10 mouse cellular contexts compared by ENCODE assay signal in genomic region chr2:25482969-25483368, GRCm38 (mm10). TPM values are rescaled to one million over a fixed set of nuclear protein-coding genes. Genes with fewer than 3 reads are reported as not detected.
DNase-seq lines count a peak whose midpoint lies in the region; ATAC-seq lines count a peak whose summit lies in the region.
"Had no signal": no experiment of that assay in that cellular context is flagged by ENCODE, and none has a peak within 500 bp of the region (broad histone marks: within the 10 kb centered on the region; RNA-seq: fewer than 3 reads in every experiment).

No protein-coding gene starts in this region.

- no peak overlapping the region for H3K9ac ChIP-seq in neural tube, embryonic 15.5 days (replicated peaks)
- no peak overlapping the region for H3K9ac ChIP-seq in embryonic facial prominence, embryonic 14.5 days (ENCODE audit: low read depth, low read length)
- H3K9ac ChIP-seq in neural tube, embryonic 11.5 days (ENCODE audit: low read length), result no peak overlapping the region
- no peak overlapping the region for H3K9ac ChIP-seq in forebrain, embryonic 12.5 days
- H3K9ac ChIP-seq: midbrain, embryonic 12.5 days had no signal

- intact Hi-C loops in left cerebral cortex, postnatal 14 days (cut with DNase I), result no loop called here

- H3K27me3 ChIP-seq in neural tube, embryonic 15.5 days (replicated peaks), result no peaks in the 10 kb centered on the region
- H3K27me3 ChIP-seq in embryonic facial prominence, embryonic 14.5 days (replicated peaks; ENCODE audit: control insufficient read depth, insufficient read depth, low read length), result no peaks in the 10 kb centered on the region
- H3K27me3 ChIP-seq in neural tube, embryonic 11.5 days (ENCODE audit: control insufficient read depth, insufficient read depth, low read length), result no peaks in the 10 kb centered on the region
- H3K27me3 ChIP-seq in forebrain, embryonic 12.5 days, result peaks cover 12% of the 10 kb centered on the region; the same call in 1 of the 2 replicates
- H3K27me3 ChIP-seq: midbrain, embryonic 12.5 days had no signal

- H3K9me3 ChIP-seq in neural tube, embryonic 15.5 days (replicated peaks), result no peaks in the 10 kb centered on the region
- no peaks in the 10 kb centered on the region for H3K9me3 ChIP-seq in embryonic facial prominence, embryonic 14.5 days (ENCODE audit: control insufficient read depth, low read length)
- no peaks in the 10 kb centered on the region for H3K9me3 ChIP-seq in neural tube, embryonic 11.5 days (ENCODE audit: control insufficient read depth, low read length)
- H3K9me3 ChIP-seq in forebrain, embryonic 12.5 days, result no peaks in the 10 kb centered on the region
- H3K9me3 ChIP-seq: midbrain, embryonic 12.5 days had no signal

- H3K36me3 ChIP-seq in neural tube, embryonic 15.5 days, result no peaks in the 10 kb centered on the region
- no peaks in the 10 kb centered on the region for H3K36me3 ChIP-seq in embryonic facial prominence, embryonic 14.5 days (ENCODE audit: control insufficient read depth, insufficient read depth, low read length)
- H3K36me3 ChIP-seq in neural tube, embryonic 11.5 days (ENCODE audit: control insufficient read depth, insufficient read depth, low read length), result no peaks in the 10 kb centered on the region
- no peaks in the 10 kb centered on the region for H3K36me3 ChIP-seq in forebrain, embryonic 12.5 days (replicated peaks)
- H3K36me3 ChIP-seq: midbrain, embryonic 12.5 days had no signal

- no peak overlapping the region for H3K27ac ChIP-seq in neural tube, embryonic 15.5 days (replicated peaks)
- H3K27ac ChIP-seq in embryonic facial prominence, embryonic 14.5 days (replicated peaks; ENCODE audit: low read depth, low read length), result no peak overlapping the region
- no peak overlapping the region for H3K27ac ChIP-seq in neural tube, embryonic 11.5 days (ENCODE audit: low read depth, low read length)
- no peak overlapping the region for H3K27ac ChIP-seq in forebrain, embryonic 12.5 days
- H3K27ac ChIP-seq: midbrain, embryonic 12.5 days had no signal

- ATAC-seq in neural tube, embryonic 15.5 days (ENCODE audit: low FRiP score), result no peak
- ATAC-seq in embryonic facial prominence, embryonic 14.5 days (ENCODE audit: low read depth), result no peak
- no peak for ATAC-seq in neural tube, embryonic 11.5 days (ENCODE audit: insufficient read depth, low FRiP score, low TSS enrichment)
- ATAC-seq in forebrain, embryonic 12.5 days (ENCODE audit: low FRiP score), result no peak

- no peak overlapping the region for H3K4me3 ChIP-seq in neural tube, embryonic 15.5 days (replicated peaks)
- H3K4me3 ChIP-seq in embryonic facial prominence, embryonic 14.5 days (ENCODE audit: low read depth, low read length), result no peak overlapping the region
- no peak overlapping the region for H3K4me3 ChIP-seq in neural tube, embryonic 11.5 days (ENCODE audit: low read depth, low read length)
- H3K4me3 ChIP-seq in forebrain, embryonic 12.5 days (replicated peaks), result no peak overlapping the region
- H3K4me3 ChIP-seq: midbrain, embryonic 12.5 days had no signal

- DNase-seq in adrenal gland, postnatal 25 days, result peak; percentile 48
- no peak for DNase-seq in adrenal gland, postnatal 4 days (ENCODE audit: low spot score in 2 of 2)
- DNase-seq in neural tube, embryonic 10.5 days (ENCODE audit: extremely low spot score, low spot score), result peak; percentile 23
- DNase-seq in embryonic facial prominence, embryonic 14.5 days (ENCODE audit: low spot score), result peak; percentile 39
- peak; percentile 31 for DNase-seq in neural tube, embryonic 11.5 days (ENCODE audit: low spot score)
- DNase-seq in left cerebral cortex, postnatal 14 days (ENCODE audit: low spot score in 2 of 2), result no peak

- WGBS in neural tube, embryonic 15.5 days, result 24% methylated on average over 7 of the region's 7 CpGs
- WGBS in embryonic facial prominence, embryonic 14.5 days, result 28% methylated on average over 7 of the region's 7 CpGs
- 23% methylated on average over 7 of the region's 7 CpGs for WGBS in neural tube, embryonic 11.5 days
- WGBS in forebrain, embryonic 12.5 days, result 27% methylated on average over 7 of the region's 7 CpGs

- H3K4me2 ChIP-seq in neural tube, embryonic 15.5 days, result no peak overlapping the region
- no peak overlapping the region for H3K4me2 ChIP-seq in embryonic facial prominence, embryonic 14.5 days (ENCODE audit: low read depth, low read length)
- H3K4me2 ChIP-seq in neural tube, embryonic 11.5 days (ENCODE audit: low read depth), result no peak overlapping the region
- H3K4me2 ChIP-seq in forebrain, embryonic 12.5 days, result no peak overlapping the region
- H3K4me2 ChIP-seq: midbrain, embryonic 12.5 days had no signal

- H3K4me1 ChIP-seq in neural tube, embryonic 15.5 days, result no peaks in the 10 kb centered on the region
- H3K4me1 ChIP-seq in embryonic facial prominence, embryonic 14.5 days (ENCODE audit: control insufficient read depth, insufficient read depth, low read length), result no peaks in the 10 kb centered on the region
- no peaks in the 10 kb centered on the region for H3K4me1 ChIP-seq in neural tube, embryonic 11.5 days (ENCODE audit: control insufficient read depth, insufficient read depth, low read length)
- H3K4me1 ChIP-seq in forebrain, embryonic 12.5 days, result no peaks in the 10 kb centered on the region
- H3K4me1 ChIP-seq: midbrain, embryonic 12.5 days had no signal

RNA-seq across cellular contexts. Expression of gene Lcn12, which starts 10.7 kb away (rescaled TPM):
- total RNA-seq in adrenal gland, postnatal 25 days (2021), result not detected in 2 replicates
- not detected for total RNA-seq in adrenal gland, postnatal 4 days (2021)
- not detected in 2 replicates for polyA plus RNA-seq in neural tube, embryonic 15.5 days (2015; fragmentation: Nextera tagmentation; extraction: Ambion mirVana)
- not detected in 2 replicates for polyA plus RNA-seq in embryonic facial prominence, embryonic 14.5 days (2014; fragmentation: Nextera tagmentation; extraction: Ambion mirVana)
- not detected in 2 replicates for polyA plus RNA-seq in neural tube, embryonic 11.5 days (2014; fragmentation: Nextera tagmentation; extraction: Ambion mirVana)
- polyA plus RNA-seq in forebrain, embryonic 12.5 days (2016; fragmentation: Nextera tagmentation; extraction: Ambion mirVana), result not detected in 2 replicates
- total RNA-seq in left cerebral cortex, postnatal 14 days (2021), result not detected
- total RNA-seq: heart, adult 18-20 months had no signal
- polyA plus RNA-seq: midbrain, embryonic 12.5 days had no signal

RNA-seq across cellular contexts. Expression of gene Ptgds, which starts 13.1 kb away (rescaled TPM):
- total RNA-seq in adrenal gland, postnatal 25 days (2021), result 3.6 and 3.8 TPM in 2 replicates
- total RNA-seq in adrenal gland, postnatal 4 days (2021), result 1 to 10 TPM; 3.6 to 6.5 TPM
- 40.1 and 116 TPM in 2 replicates for polyA plus RNA-seq in neural tube, embryonic 15.5 days (2015; fragmentation: Nextera tagmentation; extraction: Ambion mirVana)
- 156 and 191 TPM in 2 replicates for polyA plus RNA-seq in embryonic facial prominence, embryonic 14.5 days (2014; fragmentation: Nextera tagmentation; extraction: Ambion mirVana)
- 0.43 TPM in 1 of 2 replicates, not detected in the other for polyA plus RNA-seq in neural tube, embryonic 11.5 days (2014; fragmentation: Nextera tagmentation; extraction: Ambion mirVana)
- polyA plus RNA-seq in forebrain, embryonic 12.5 days (2016; fragmentation: Nextera tagmentation; extraction: Ambion mirVana), result 0.69 and 1.3 TPM in 2 replicates
- total RNA-seq in left cerebral cortex, postnatal 14 days (2021), result 1,000 to 10,000 TPM; 1,462 to 1,765 TPM

RNA-seq across cellular contexts. Expression of gene Fbxw5, which starts 17.6 kb away (rescaled TPM):
- 99.9 and 103 TPM in 2 replicates for total RNA-seq in adrenal gland, postnatal 25 days (2021)
- total RNA-seq in adrenal gland, postnatal 4 days (2021), result 100 to 1,000 TPM in 1 of 2 experiments, 10 to 100 TPM in 1; 99.5 to 118 TPM
- 128 and 134 TPM in 2 replicates for polyA plus RNA-seq in neural tube, embryonic 15.5 days (2015; fragmentation: Nextera tagmentation; extraction: Ambion mirVana)
- polyA plus RNA-seq in embryonic facial prominence, embryonic 14.5 days (2014; fragmentation: Nextera tagmentation; extraction: Ambion mirVana), result 56.9 and 73.6 TPM in 2 replicates
- polyA plus RNA-seq in neural tube, embryonic 11.5 days (2014; fragmentation: Nextera tagmentation; extraction: Ambion mirVana), result 82.4 and 88.3 TPM in 2 replicates
- polyA plus RNA-seq in forebrain, embryonic 12.5 days (2016; fragmentation: Nextera tagmentation; extraction: Ambion mirVana), result 102 and 110 TPM in 2 replicates
- total RNA-seq in left cerebral cortex, postnatal 14 days (2021), result 100 to 1,000 TPM; 141 to 142 TPM

RNA-seq across cellular contexts. Expression of gene C8g, which starts 18.6 kb away (rescaled TPM):
- 1.7 and 3.3 TPM in 2 replicates for total RNA-seq in adrenal gland, postnatal 25 days (2021)
- total RNA-seq in adrenal gland, postnatal 4 days (2021), result 1 to 10 TPM; 1.0 to 9.9 TPM
- 6.3 and 6.4 TPM in 2 replicates for polyA plus RNA-seq in neural tube, embryonic 15.5 days (2015; fragmentation: Nextera tagmentation; extraction: Ambion mirVana)
- 5.0 and 5.1 TPM in 2 replicates for polyA plus RNA-seq in embryonic facial prominence, embryonic 14.5 days (2014; fragmentation: Nextera tagmentation; extraction: Ambion mirVana)
- 4.4 and 5.1 TPM in 2 replicates for polyA plus RNA-seq in neural tube, embryonic 11.5 days (2014; fragmentation: Nextera tagmentation; extraction: Ambion mirVana)
- 4.7 and 5.4 TPM in 2 replicates for polyA plus RNA-seq in forebrain, embryonic 12.5 days (2016; fragmentation: Nextera tagmentation; extraction: Ambion mirVana)
- 1 to 10 TPM in 1 of 2 experiments, under 1 TPM in 1; 0.59 to 1.6 TPM for total RNA-seq in left cerebral cortex, postnatal 14 days (2021)

RNA-seq across cellular contexts. Expression of gene Paxx, which starts 22.1 kb away (rescaled TPM):
- total RNA-seq in adrenal gland, postnatal 25 days (2021), result 32.6 and 41.0 TPM in 2 replicates
- 10 to 100 TPM; 41.0 to 48.5 TPM for total RNA-seq in adrenal gland, postnatal 4 days (2021)
- 100 and 120 TPM in 2 replicates for polyA plus RNA-seq in neural tube, embryonic 15.5 days (2015; fragmentation: Nextera tagmentation; extraction: Ambion mirVana)
- polyA plus RNA-seq in embryonic facial prominence, embryonic 14.5 days (2014; fragmentation: Nextera tagmentation; extraction: Ambion mirVana), result 39.3 and 41.7 TPM in 2 replicates
- polyA plus RNA-seq in neural tube, embryonic 11.5 days (2014; fragmentation: Nextera tagmentation; extraction: Ambion mirVana), result 22.0 and 26.3 TPM in 2 replicates
- 34.5 and 39.1 TPM in 2 replicates for polyA plus RNA-seq in forebrain, embryonic 12.5 days (2016; fragmentation: Nextera tagmentation; extraction: Ambion mirVana)
- 10 to 100 TPM; 64.1 to 66.3 TPM for total RNA-seq in left cerebral cortex, postnatal 14 days (2021)

Comparison
In these comparisons a context has a peak if more than half of its experiments do, and no peak if none do; other contexts are left out.
1. DNase-seq: peak in adrenal gland, postnatal 25 days (single experiment), neural tube, embryonic 10.5 days (single experiment), embryonic facial prominence, embryonic 14.5 days (single experiment) and neural tube, embryonic 11.5 days (single experiment); none in adrenal gland, postnatal 4 days (0 of 2) and left cerebral cortex, postnatal 14 days (0 of 2).
2. RNA of gene Ptgds, which starts 13.1 kb away (polyA plus RNA-seq): 156 to 191 TPM in embryonic facial prominence, embryonic 14.5 days and 40.1 to 116 TPM in neural tube, embryonic 15.5 days; 0.69 to 1.3 TPM in forebrain, embryonic 12.5 days and 0.43 TPM in neural tube, embryonic 11.5 days; every median in the first group is over 10 times any median in the second.